Mouse (Mus musculus): ENCODE data around the gene Gm28539.

DNA sequence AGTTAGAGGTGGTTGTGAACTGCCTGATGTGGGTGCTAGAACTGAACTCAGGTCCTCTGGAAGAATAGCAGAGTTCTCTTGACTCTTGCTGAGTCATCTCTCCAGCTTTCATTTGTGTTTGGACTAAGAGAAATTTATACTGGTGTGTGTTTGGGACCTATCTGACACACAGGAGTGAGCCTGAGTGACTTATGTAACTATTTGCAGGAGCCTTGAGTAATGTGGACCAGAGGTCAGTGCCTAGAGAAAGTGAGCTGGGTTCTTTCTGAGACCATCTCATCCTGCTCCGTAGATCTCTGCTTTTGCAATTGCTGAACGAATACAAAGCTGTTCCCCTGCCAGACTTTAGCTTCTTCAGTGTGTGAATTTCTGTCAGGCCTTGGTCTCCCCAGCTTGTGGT is 85.4 kb downstream of the Gm28539 start:
- TF ChIP-seq CTCF (IDR thresholded peaks at IDR 0.05; ENCODE audit: low read depth, low read length) (no peak), GATA1 (IDR thresholded peaks at IDR 0.05; ENCODE audit: borderline replicate concordance, low read length) (no peak)

Measured in G1E (cell line).